Mouse (Mus musculus) midbrain, embryonic 11.5 days (tissue): ENCODE measurements around the gene Gm3696. TPM values are rescaled to one million over a fixed set of nuclear protein-coding genes. Genes with fewer than 3 reads are reported as not detected.
"Not testable (repeated sequence)": the region's sequence is repeated elsewhere in the genome, so short reads cannot be mapped to it uniquely, and the experiment has no call there.

ENCODE experiments used
- ATAC-seq: fragments of 200-750 bp; cut with Nextera tagmentation; 2 replicates; pipeline ENCODE4 v1.8.0; 2017; ENCODE audit warnings: moderate TSS enrichment, moderate library complexity; ENCODE audit not compliant: low FRiP score
- DNase-seq: peaks from one replicate; pipeline ENCODE4 v3.0.0; 2015; ENCODE audit warnings: low spot score; ENCODE audit errors: missing footprints
- H3K27ac ChIP-seq: fragments of 300-500 bp; sonication (generic); 2 replicates; pipeline ENCODE4 v1.5.1; 2014; ENCODE audit warnings: low read depth, low read length
- H3K27me3 ChIP-seq: fragments of 300-500 bp; sonication (generic); 2 replicates; pipeline ENCODE4 v1.6.1; 2014; ENCODE audit warnings: mild to moderate bottlenecking, low read length, moderate library complexity, mixed read lengths; ENCODE audit not compliant: control insufficient read depth, insufficient read depth
- H3K36me3 ChIP-seq: fragments of 300-500 bp; sonication (generic); 2 replicates; pipeline ENCODE4 v1.6.1; 2014; ENCODE audit warnings: mild to moderate bottlenecking, low read length, moderate library complexity, mixed read lengths; ENCODE audit not compliant: control insufficient read depth, insufficient read depth
- H3K4me1 ChIP-seq: fragments of 300-500 bp; sonication (generic); 2 replicates; pipeline ENCODE4 v1.6.1; 2014; ENCODE audit warnings: low read length; ENCODE audit not compliant: control insufficient read depth, insufficient read depth
- H3K4me2 ChIP-seq: fragments of 300-500 bp; sonication (generic); 2 replicates; pipeline ENCODE4 v1.6.1; 2014; ENCODE audit warnings: mild to moderate bottlenecking, moderate library complexity
- H3K4me3 ChIP-seq: fragments of 300-500 bp; sonication (generic); 2 replicates; pipeline ENCODE4 v1.5.1; 2014; ENCODE audit warnings: low read depth, low read length
- H3K9ac ChIP-seq: fragments of 300-500 bp; sonication (generic); 2 replicates; pipeline ENCODE4 v1.6.1; 2014; ENCODE audit warnings: low read length
- H3K9me3 ChIP-seq: fragments of 300-500 bp; sonication (generic); 2 replicates; pipeline ENCODE4 v1.6.1; 2016; ENCODE audit warnings: low read length; ENCODE audit not compliant: control insufficient read depth
- WGBS: fragments of 180-500 bp; shearing (Covaris S2); extraction: QIAGEN DNeasy Blood & Tissue Kit; methylation state at CpG from one replicate; pipeline ENCODE4 v1.1.7; 2014; 5-methylcytosine and 5-hydroxymethylcytosine counted together
- polyA plus RNA-seq: library from polyadenylated mRNA; unstranded; fragments of >200 nt; fragmentation: Nextera tagmentation; extraction: Ambion mirVana; gene quantifications from 2 replicates; pipeline ENCODE4 v1.2.1, GENCODE M21; 2014

The Gm3696 gene
- 2.5 and 3.4 TPM in 2 replicates for polyA plus RNA-seq

DNA sequence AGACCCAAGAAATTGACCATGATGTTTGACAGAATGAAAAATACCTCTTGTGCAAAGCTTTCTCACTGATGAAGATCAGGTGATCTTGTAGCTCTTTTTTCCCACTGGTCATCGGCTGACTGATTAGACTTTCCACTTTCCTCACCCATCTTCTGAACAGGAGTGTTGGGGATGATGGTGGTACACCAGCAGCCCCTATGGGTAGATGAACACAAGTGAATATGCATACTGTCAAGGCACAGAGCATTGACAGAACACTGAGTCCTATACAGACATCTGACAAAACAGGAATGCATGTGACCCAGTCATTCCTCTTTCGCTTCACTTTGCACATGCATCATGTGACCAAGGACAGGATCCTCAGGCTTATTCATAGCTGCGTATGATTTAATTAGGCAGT lies at the start of gene Gm3696:
Gene Gm3696, minus strand, starts transcription at position 101 of the 400 bp plus-strand sequence.
- WGBS, result 95% methylated on average over 1 of the region's 3 CpGs

DNA sequence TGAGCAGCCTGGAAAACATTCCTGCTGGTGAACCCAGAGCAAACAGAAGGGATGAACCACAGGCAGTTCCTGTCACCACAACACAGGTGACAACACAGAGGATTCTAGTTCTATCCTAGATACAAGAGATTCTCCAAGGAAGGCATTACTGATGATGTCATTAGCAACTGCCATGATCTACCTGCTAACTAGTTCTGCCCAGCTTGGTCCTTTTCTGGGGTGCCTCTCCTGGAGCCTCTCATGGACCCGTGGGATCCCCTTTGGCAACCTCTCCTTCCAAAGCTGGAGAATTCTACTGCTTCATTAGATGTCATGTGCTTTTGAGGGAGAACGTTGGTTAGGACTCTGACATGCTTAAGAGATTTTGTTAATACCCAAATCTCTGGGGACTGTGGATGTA lies 24.9 kb upstream of the Gm3696 start, which contains the start of gene Gm6676:
Gene Gm6676, minus strand, starts transcription at position 101 of the 400 bp plus-strand sequence.
- not testable (repeated sequence) for H3K4me1 ChIP-seq, H3K9me3 ChIP-seq, H3K4me2 ChIP-seq, H3K27ac ChIP-seq, DNase-seq, H3K36me3 ChIP-seq, H3K27me3 ChIP-seq, H3K9ac ChIP-seq, H3K4me3 ChIP-seq, ATAC-seq
- no CpG with 5 or more reads among the region's 2 CpGs for WGBS

More for the DNA sequence above, at the start of gene Gm3696:
- not testable (repeated sequence) for H3K9ac ChIP-seq, H3K36me3 ChIP-seq, H3K9me3 ChIP-seq, DNase-seq, ATAC-seq, H3K4me2 ChIP-seq, H3K4me1 ChIP-seq, H3K27ac ChIP-seq, H3K4me3 ChIP-seq, H3K27me3 ChIP-seq

- ATAC-seq, result peak; percentile 87
- not testable (repeated sequence) for H3K36me3 ChIP-seq, H3K27ac ChIP-seq, H3K4me1 ChIP-seq, H3K27me3 ChIP-seq, H3K9me3 ChIP-seq
- peak; percentile 92 for DNase-seq
- peak overlapping the region; percentile 37 for H3K4me2 ChIP-seq
- 0% methylated on average over 7 of the region's 54 CpGs for WGBS
- peak overlapping the region; percentile 62 for H3K9ac ChIP-seq
- H3K4me3 ChIP-seq, result peak overlapping the region; percentile 39
These were observed 4.8 kb upstream of the Gm3696 start for GRCm38 (mm10) chr14:7105124-7105802.

DNA sequence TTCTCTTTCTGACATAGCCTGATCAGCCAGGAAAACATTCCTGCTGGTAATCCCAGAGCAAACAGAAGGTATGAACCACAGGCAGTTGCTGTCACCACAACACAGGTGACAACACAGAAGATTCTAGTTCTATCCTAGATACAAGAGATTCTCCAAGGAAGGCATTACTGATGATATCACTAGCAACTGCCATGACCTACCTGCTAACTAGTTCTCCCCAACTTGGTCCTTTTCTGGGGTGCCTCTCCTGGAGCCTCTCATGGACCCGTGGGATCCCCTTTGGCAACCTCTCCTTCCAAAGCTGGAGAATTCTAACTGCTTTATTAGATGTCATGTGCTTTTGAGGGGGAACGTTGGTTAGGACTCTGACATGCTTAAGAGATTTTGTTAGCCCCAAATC lies 55.6 kb downstream of the Gm3696 start, which contains the start of gene Gm3685:
Gene Gm3685, minus strand, starts transcription at position 101 of the 400 bp plus-strand sequence.
- not testable (repeated sequence) for H3K27me3 ChIP-seq, DNase-seq, H3K27ac ChIP-seq, ATAC-seq, H3K4me1 ChIP-seq, H3K9ac ChIP-seq, H3K36me3 ChIP-seq, H3K4me3 ChIP-seq, H3K9me3 ChIP-seq, H3K4me2 ChIP-seq
- no CpG with 5 or more reads among the region's 2 CpGs for WGBS

Other genes with a start within 250 kb of the Gm3696 start
- gene Gm3667, start 210.7 kb downstream of the Gm3696 start, polyA plus RNA-seq, result 1.8 and 2.1 TPM in 2 replicates
- gene Gm6356, start 126.8 kb downstream of the Gm3696 start, polyA plus RNA-seq, result not detected in 2 replicates
- 1.0 and 1.7 TPM in 2 replicates for gene Gm10406, start 73.2 kb downstream of the Gm3696 start, polyA plus RNA-seq
- gene Gm3685, start 55.7 kb downstream of the Gm3696 start, polyA plus RNA-seq, result not detected in 2 replicates
- gene Gm6676, start 24.8 kb upstream of the Gm3696 start, polyA plus RNA-seq, result not detected in 2 replicates
- gene Gm3512, start 73.9 kb upstream of the Gm3696 start, polyA plus RNA-seq, result 3.8 and 4.2 TPM in 2 replicates
- not detected in 2 replicates for gene Gm16434, start 93.9 kb upstream of the Gm3696 start, polyA plus RNA-seq
- not detected in 2 replicates for gene Gm3727, start 164.1 kb upstream of the Gm3696 start, polyA plus RNA-seq
- 2.1 and 2.5 TPM in 2 replicates for gene Gm3739, start 214.4 kb upstream of the Gm3696 start, polyA plus RNA-seq
- not detected in 2 replicates for gene Gm5797, start 231.8 kb upstream of the Gm3696 start, polyA plus RNA-seq